Mouse (Mus musculus): ENCODE results near the gene Lypla2.
"Not testable (repeated sequence)": the region's sequence is repeated elsewhere in the genome, so short reads cannot be mapped to it uniquely, and the experiment has no call there.

Gene Lypla2

DNA sequence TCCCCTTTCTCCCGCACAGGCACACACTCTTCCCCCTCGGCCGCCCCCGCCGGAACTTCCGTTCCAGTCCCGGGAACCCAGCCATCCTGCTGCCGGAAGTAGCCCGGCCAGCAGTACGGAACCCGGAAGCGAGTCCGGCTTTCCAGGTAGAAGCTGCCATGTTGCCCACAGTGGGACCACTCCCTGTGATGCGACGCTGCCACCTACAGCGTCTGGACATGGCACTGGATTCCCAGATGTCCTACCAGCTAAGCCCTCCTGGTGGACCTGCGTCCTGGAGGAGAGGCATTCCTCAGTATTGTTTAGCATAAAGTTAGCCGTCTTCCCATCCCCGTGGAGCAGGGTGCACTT, at the start of gene Lypla2:
Gene Lypla2 (minus strand): TSS at position 71 of the 351 bp plus-strand sequence.
- DNase-seq (ENCODE audit: low read depth, low spot score) = peak; percentile 64

DNA sequence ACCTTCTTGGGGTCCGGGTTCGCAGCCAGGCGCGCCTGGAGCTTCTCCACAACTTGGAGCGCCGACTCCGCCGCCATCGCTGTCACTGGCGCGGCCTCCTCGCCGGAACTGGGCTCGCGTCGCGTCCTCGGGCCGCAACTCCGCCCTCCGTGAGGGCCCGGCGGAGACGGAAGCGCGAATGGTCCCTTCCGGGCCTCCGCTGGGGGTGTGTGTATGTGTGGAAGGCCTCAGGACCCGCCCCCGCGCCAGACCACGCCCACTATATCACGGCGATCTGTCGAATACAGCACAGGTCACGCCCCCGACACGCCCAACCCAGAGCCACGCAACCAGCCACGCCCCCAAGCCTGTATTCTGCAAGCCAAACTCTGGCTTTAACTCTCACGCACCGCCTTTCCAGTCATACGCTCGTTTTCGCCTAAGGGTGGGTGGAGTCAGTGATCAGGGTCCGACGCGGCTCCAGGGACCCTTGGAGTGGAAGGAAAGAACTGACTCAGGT, 49.2 kb upstream of the Lypla2 start, which contains the start of gene Eloa:
Gene Eloa (minus strand): TSS at position 215 of the 499 bp plus-strand sequence.
- peak; percentile 97 for DNase-seq (ENCODE audit: low read depth, low spot score)

DNA sequence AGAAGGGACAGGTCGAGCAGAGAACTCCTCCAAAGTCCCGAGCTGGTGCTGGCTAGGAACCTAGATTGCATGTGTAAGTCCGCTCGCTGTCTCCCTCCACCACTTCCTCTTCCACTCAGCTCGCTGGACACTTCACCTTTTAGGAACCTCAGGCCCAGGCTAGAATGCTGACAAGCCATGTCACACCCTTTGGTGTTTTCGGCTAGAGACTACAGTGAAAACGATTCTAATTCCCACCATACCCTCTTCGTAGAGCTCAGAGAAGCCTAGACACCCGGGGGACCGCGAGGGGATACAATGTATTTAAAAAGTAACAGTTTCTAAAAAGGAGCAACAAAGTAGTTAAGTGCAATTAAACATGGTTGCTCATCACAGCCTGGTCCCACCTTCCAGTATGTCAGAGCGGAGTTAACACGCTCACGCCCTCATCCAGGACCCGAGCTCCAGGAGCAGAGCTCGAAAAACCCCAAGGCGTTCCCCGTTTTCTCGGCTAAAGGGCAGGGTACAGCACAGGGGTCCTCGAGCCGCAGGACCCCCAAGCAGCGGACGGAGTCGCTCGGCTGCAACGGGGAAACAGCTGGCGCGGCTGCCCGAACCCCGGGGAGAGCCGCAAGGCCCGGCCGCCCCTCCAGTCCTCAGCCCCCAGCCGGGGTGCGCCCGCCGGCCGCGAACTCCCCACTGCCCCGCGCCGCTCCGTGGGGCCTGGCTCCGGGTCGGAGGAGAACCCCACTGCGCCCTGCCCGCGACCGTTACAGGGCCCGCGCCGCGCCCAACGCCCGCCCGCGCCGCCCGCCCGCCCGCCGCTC, 48.5 kb upstream of the Lypla2 start:
- DNase-seq (ENCODE audit: low read depth, low spot score) = no peak

DNA sequence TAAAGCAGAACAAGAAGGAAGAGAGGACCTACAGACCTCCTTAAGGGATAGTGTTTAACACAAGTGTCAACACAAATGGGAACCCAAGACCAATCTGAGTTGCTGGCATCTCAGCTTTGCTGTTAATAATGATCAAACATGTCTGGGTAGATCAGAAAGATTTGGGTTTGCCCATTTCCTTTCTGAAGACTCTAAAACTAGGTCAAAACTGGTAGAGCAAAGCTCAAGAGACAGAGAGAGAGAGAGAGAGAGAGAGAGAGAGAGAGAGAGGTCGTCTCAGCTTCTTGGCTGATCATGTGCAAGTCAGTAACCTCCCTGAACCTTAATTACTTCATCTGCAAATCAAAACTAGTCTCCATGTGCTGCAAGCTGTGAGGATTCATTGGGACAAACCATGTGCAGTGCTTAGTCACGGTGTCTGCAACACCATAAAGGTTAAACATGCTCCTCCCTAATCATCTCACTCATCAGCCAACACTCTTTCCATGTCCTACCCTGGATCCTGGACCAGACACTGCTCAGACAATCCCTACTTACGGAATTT, 43.7 kb upstream of the Lypla2 start:
- DNase-seq (ENCODE audit: low read depth, low spot score) = no peak

DNA sequence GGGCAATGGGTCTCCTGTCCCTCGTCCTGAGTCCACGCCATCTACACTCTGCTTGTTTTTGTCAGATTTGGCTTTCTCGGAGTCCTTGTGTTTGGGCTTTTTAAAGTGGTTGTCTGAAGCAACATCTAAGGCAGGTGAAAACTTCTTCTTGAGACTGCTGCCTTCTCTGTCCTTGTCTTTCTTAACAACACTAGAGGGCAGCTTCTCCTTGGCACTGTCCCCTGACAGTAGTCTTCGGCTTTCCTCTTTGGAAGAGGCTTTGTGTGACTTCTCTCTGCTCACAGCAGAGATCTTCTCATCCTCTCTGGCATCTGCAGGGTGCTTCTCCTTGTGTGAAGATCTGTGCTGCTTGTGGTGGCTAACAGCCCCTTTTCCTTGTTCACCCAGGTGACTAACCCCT, 38.2 kb upstream of the Lypla2 start:
- DNase-seq (ENCODE audit: low read depth, low spot score) = no peak

DNA sequence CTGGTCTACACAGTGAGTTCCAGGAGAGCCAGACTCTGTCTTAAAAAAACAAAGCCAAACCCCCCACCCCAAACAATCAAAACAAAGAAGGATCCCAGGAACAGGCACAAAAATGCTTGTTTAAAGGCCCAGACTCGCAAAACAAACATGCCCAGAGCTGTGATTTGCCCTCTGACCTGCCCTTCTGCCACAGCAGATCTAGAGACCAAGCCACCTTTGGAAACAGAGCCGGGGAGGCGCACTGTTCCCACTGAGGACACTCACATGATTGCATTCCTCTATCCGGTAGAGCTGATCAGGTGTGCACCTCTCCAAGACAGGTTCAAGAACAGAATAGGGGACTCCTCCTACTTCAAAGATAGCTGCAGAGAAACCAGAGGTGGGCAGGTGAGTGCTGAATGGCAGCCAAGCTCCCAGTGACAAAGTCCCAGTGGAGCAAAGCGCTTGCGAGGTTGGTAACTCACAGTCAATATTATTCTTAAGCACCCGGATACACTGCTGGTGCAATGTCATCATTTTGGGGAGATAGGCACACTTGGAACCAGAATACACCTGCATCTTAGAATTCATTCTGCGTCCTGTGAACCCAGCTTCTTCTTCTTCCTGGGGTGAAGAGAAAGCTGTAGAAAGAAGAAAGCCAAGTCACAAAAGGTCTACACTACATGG, 36.5 kb upstream of the Lypla2 start:
- no peak for DNase-seq (ENCODE audit: low read depth, low spot score)

DNA sequence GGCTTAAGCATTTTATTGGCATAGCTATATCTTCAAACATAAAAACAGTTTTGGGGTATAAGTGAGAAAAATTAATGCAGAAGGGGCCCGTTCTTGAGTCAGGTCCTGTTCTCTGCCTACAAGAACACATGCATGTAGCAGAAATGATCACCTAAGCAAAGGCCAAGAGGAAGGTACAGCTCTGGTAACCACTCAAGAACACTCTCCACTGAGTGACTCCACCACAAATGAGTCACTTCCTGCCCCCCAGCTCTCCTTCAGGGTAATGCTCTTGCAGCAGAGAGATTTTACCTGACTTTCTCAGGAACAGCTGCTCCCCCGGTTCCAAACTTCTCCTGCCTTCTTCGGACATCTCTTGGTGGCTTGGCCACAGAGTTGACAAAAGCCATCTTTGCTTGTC, 34.4 kb upstream of the Lypla2 start:
- no peak for DNase-seq (ENCODE audit: low read depth, low spot score)

DNA sequence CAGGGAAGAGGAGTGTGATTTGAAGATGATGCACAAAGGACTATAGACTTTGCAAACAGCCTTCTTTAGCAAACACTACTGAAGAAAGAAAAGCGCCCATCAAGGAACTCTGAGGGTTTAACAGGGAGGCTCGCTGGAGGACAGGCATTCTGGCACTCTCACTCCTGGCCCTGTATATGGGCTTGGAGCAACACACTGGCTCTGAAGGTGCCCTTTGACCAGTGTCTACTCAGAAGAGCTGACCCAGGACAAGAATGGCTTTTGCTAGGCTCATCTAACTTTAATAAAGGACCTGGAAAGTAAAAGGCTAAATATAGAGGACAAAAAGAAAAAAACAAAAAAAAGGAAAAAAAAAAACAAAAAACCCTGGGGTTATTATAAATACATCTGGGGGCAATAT, 32.5 kb upstream of the Lypla2 start:
- DNase-seq (ENCODE audit: low read depth, low spot score) = no peak

DNA sequence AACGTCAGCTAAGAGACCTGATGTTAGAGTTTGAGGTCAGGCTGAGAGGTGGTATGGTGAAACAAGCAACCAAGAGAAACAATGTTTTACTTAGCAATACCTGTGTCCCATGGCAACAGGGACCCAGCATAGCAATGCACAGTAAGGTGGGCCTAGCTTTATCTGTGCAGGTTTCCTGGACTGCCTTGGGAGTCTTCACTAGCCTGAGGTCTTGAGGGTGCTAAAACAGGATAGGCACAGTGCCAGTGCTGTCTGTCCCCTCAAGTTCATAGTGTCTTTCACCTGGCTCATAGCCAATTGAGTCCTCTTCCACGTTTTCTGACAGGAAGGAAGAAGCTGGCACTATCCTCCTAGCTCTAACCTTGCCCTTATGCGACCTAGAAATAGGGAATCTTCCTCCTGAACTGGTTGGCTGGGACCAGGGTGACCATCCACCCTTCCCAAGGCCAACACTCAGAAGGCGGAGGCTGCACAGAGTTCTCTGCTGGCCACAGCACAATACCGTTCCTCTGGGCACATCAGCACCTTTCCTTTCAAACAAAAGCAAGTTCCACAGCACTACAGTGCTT, 31.8 kb upstream of the Lypla2 start:
- no peak for DNase-seq (ENCODE audit: low read depth, low spot score)

DNA sequence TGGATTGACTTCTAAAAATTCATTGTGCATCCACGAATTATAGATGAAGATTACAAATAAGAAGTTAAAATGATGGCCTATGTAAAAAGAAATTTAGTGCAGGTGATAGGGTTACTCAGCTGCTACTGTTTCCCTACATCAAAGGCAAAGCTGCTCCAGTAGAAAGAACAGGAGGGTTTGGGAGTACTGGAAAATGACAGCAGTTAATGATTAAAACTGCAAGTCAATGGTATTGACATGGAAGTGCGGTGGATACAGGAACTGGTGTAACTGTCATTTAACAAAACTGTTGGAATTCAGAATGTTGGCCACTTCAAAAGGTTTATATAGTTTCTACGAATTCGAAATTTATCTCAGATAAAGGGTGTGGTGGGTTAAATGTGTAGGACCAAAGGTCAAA, 22.7 kb upstream of the Lypla2 start:
- DNase-seq (ENCODE audit: low read depth, low spot score) = no peak

DNA sequence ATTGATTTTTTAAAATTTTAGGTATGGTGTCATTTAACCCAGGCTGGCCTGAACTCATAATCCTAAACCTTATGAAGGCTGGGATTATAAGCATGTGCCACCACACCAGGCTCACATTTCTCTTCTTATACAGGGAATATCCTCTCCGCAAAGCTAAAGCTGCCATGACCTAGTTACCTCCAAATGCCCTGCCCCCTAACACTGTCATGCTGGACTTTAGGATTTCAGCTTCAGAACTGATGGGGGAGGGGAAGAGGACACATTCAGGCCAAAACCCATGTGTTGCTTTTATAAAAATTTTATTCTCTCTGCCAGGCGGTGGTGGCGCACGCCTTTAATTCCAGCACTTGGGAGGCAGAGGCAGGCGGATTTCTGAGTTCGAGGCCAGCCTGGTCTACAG, 21.5 kb upstream of the Lypla2 start:
- DNase-seq (ENCODE audit: low read depth, low spot score) = peak; percentile 61

DNA sequence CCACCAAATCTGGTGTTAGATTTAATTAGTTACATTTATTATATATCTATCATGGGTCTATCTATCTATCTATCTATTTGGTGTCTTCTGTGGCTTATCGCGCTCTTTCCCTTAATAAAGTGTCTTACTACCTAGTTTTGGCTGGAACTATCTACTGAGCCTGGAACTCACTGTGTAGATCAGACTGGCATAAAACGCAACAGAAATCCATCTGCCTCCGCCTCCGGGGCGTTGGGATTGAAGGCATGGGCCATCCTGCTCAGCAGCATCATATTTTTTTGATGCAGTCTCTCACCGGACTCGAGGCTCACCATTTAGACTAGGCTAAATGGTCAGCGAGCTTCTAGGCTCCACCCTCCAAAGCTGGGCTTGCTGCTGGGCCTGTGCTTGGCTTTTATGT, 15.3 kb upstream of the Lypla2 start:
- DNase-seq (ENCODE audit: low read depth, low spot score) = no peak

DNA sequence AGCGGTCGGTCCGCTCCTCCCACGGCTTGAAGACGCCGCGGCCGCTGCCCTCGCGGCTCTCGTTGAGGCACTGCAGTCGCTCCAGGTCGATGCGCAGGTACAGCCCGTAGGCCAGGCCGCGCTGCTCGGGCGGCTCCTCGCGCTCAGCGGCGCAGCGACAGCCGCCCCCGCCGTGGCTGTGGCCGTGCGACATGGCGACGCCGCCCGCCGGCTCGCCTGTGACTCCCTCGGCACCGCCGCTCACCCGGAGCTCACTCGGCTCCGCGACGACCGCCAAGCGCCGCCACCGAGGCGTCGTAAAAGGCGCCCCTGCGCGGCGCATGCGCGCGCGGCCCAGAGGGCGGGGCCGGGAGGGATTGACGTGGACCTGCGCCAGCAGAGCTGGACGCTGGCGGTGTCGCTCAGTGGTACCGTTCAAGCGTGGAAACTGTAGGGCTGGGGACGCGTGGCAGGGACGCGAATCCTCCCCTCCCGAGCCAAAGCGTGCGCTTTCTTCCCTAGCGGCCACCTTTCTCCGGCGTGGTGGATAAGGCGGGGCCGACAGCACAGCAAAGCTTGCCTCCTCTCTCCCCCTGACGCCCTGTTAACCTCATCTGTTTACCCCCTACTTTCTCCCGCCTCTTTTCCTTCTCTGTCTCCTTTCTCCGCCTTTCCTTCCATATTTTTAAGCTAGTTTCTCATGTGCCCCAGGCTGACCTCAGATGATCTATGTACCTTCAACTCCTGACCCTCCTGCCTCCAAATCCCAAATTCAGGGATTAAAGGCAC, 14.7 kb upstream of the Lypla2 start, which contains the start of gene Pithd1:
Gene Pithd1 (minus strand): TSS at position 322 of the 768 bp plus-strand sequence.
- peak; percentile 90 for DNase-seq (ENCODE audit: low read depth, low spot score)

DNA sequence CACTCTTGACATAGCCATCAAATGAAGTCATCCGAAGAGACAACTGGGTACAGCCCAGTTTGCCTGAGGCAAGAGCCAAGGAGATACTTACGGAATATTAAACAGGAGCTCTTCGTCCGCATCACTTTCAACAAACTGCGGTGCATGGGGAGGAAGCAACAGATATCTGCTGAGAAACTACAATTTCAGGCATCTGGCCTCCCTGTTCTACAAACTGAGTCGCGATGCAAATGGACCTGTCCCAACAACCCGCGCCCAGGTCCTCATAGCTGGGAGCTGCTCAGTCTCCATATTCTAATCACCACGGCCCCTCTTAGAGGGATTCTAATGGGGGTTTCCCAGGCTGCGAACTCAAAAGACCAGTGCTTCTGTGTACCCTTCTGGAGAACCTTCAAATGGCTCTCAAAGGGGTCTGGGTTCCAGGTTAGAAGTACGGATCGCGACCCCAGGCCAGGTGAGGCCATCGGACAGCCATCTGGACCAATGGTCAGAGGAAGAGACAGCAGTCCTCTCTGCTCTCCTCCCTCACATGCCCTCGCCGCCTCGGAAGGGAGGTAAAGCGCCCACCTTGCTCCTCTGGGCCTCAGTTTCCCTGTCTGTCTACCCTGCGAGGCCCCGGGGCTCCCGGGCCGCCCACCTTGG, 14.0 kb upstream of the Lypla2 start:
- DNase-seq (ENCODE audit: low read depth, low spot score) = no peak

DNA sequence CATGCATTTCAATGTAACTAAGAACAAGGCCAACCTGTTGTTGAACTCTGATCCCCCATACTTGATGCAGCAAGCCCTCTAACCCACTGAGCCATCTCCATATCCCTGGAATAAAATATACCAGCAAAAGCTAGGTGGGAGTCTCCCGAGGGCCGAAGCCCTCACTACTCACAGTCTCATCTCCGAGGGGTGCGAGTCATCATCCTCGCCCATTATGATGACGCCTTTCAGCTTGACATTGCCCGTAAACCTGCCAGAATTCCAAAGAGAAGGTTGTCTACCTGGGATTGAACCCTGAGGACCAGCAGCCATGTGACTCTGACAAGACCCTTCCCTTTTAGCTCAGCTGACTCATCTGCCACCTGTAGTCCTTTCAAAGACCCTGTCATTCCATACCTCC, 13.3 kb upstream of the Lypla2 start:
- DNase-seq (ENCODE audit: low read depth, low spot score) = no peak

DNA sequence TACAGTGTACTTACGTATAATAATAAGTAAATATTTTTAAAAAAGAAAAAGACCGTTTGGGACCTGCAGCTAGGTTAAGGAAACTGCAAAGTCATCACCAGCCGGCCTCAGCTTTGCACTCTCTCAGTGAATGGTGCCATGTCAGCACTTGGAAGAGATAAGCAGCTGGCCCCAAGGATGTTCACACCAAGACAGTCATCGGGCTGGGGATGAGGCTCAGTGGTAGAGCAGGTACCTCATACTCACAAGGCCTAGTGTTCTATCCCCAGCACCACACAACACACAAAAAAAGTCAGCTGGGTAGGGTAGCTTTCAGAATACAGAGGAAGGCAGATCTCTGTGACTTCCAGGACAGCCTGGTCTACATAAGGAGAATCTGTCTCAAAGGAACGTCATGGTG, 12.8 kb upstream of the Lypla2 start:
- DNase-seq (ENCODE audit: low read depth, low spot score) = no peak

DNA sequence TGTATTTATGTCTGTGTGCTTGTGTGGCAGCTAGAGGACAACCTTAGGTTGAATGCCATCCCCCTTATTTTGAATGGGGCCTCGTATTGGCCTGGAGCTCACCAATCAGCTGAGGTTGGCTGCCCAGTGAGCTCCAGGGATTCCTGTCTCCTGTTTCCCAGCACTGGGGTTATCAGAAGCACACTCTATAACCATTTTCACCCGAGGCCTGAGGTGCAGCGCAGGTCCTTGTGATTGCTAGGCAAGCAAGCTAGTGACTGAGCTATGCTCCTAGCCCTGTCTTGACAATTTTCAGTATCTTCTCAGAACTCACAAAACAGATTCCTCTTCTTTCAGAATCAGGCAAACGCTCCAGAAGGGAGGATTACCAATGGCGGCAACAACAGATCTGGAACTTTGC, 12.1 kb upstream of the Lypla2 start:
- DNase-seq (ENCODE audit: low read depth, low spot score) = no peak

DNA sequence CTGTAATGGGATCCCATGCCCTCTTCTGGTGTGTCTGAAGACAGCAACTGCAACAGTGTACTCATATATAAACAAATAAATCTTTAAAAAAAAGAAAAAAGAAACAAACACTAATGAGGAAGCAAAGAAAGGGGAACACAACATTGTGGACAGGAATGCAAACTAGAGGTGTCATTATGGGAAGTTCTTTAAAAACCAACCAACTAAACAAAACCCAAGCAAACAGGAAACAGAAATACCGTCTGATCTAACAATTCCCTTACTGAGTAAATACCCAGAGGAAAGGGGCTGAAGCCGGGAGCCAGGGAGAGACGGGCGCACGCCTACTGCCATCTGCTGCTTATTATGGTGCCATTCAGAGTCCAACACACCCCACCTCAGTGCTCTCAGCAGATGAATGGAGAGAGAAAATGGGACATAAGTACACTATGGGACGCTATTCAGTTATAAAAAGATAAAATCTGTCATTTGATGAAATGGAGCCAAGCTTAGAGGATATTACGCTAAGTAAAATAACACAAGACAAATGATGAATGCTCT, 9.2 kb upstream of the Lypla2 start:
- DNase-seq (ENCODE audit: low read depth, low spot score) = no peak

DNA sequence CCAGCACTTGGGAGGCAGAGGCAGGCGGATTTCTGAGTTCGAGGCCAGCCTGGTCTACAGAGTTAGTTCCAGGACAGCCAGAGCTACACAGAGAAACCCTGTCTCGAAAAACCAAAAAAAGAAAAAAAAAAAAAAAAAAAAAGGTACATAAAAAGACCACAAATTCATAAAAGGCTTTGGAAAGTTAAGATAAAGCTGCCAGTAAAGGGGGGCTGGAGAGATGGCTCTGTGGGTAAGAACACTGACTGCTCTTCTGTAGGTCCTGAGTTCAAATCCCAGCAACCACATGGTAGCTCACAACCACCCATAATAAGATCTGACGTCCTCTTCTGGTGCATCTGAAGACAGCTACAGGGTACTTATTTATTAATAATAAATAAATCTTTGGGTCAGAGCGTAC, 7.8 kb upstream of the Lypla2 start:
- DNase-seq (ENCODE audit: low read depth, low spot score) = not testable (repeated sequence)

DNA sequence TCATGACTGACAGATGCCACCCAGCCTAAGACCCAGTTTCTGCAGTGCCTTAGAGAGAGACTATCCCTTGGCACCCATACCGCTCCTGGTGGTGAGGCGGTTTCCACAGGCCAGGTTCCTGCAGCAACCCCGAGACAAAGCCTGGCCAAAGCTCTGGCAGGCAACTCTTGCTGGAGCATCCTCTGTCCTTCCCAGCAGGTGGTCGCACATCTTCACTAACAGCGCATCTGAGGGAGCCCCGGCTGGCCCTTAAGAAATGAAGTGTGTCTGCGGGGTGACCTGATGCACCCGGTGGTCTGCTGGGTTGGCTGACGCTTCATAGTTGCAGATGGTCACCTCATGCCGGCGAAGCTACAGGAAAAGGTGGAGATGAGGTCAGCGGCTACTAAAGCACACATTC, 3.7 kb upstream of the Lypla2 start:
- no peak for DNase-seq (ENCODE audit: low read depth, low spot score)

Measured in retina, postnatal 7 days (tissue).